Mouse (Mus musculus): Measurements from ENCODE around the gene Inpp5d.
"Not testable (repeated sequence)": the region's sequence is repeated elsewhere in the genome, so short reads cannot be mapped to it uniquely, and the experiment has no call there.

Inpp5d gene

DNA sequence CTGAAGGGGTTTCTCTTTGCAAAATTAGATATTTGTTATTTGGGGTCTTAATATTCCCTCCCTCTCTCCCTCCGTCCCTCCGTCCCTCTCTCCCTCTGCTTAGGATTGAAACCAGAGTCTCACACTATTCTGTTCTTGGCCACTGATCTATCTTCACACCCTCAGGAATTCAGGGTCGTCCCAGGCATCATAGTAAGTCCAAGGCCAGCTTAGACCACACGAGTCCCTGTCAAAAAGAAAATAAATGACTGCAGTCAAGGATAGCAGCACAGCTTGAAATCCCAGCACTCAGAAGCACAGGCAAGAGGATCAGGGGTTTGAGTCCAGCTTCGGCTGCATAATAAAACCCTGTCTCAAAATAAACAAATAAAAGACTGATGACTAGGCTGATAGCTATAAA is 35.0 kb downstream of the Inpp5d start:
- DNase-seq (ENCODE audit: low read depth, low spot score), result no peak

DNA sequence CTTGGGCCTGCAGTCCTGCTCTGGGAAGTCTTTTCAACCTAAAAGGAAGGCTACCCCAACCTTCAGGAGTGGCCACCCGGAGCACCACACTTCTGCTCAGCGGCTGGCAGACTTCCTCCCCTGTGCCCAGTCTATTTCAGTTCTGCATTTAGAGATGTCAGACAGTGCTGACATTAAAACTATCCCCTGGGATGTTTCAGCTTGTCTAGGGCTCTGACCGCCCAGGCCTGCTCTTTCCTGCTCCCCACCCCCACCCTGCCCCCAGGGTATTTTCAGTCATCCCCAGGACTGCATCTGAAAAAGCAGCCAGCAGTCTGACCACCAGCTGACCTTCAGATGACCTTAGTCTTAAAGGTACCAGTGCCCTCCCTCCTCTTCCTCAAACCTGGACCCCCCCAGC is 38.0 kb downstream of the Inpp5d start:
- DNase-seq (ENCODE audit: low read depth, low spot score), result no peak

DNA sequence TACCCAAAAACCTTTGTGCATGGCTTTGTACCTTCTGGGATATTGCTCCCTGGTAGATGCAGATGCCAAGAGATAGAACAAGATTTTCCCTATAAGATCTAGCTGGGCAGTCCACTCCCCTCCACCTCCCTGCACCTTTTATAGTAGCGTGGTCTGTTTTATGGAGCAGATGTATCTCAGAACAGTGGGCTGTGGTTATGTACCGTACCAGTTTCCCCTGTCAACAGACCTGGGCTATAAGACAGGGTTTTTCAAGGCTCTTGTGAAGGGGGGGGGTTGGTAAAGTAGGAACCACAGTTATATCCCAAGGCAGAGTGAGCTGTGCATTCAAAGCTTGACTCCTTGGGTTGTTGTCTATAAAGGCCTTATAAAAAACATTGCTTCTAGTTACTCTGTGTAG is 38.4 kb downstream of the Inpp5d start:
- no peak for DNase-seq (ENCODE audit: low read depth, low spot score)

DNA sequence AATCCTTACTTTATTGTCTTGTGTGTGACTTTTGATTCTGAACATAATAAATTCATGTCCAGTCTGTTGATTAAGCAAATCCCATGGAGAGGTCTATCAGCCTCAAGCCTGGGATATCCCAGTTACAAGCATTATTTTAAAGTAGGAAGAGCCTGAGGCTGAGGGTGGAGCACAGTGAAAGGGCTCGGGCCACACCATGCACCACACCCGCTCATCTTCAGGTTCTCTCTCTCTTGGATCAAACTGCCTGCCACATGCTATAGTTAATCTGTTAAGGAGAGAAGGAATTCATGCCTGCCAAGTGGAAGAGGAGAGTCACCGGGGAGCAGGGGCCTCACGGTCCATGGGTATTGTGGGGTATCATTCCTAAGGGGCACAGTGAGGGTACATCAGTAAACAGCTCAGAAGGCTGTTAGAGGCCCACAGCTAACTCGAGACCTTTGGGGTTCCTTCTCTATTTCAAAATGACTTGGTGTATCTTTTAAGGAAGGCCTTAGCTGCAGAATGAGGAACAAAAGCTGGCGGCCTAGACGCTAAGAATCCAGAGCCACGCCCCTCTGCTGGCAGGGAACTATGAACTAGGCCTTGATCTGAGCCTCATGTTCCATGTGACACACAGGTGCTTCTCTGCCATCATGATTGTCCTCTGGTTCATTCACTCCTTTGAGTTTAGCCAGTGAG is 39.0 kb downstream of the Inpp5d start:
- DNase-seq (ENCODE audit: low read depth, low spot score), result no peak

DNA sequence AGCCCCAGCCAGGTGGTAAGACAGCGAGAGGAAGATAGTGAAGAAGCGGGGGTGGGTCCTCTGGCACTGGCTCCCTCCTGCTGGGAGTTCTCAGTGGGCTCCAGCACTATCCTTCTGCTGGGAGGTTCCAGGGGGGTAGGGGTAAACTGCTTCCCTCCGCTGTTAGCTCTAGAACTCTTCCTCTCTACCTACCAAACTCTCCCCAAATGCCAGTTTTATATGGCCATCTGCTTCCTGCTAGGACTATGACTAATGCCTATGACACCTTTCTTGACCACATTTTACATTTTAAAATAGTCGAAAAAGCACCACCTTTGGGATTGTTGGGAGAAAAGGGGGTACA is 39.5 kb downstream of the Inpp5d start:
- no peak for DNase-seq (ENCODE audit: low read depth, low spot score)

DNA sequence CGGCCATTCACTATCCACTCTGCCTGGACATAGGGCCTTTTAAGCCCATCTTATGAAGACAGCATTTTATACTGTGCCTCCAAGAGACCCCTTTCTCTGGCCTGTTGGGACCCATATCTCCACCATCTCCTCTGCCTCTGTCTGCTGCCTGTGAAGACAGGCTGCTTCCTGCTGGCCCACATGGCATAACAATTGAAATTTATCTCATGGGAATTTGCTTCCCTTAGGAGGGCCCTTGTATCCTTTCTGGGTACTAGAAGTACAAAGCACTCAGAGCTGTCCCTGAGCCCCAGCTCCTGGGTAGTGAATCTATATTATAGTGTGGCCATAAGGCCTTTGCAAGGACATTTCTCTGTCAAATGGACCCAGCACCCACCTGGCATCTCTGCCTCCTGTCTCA is 40.6 kb downstream of the Inpp5d start:
- DNase-seq (ENCODE audit: low read depth, low spot score), result no peak

DNA sequence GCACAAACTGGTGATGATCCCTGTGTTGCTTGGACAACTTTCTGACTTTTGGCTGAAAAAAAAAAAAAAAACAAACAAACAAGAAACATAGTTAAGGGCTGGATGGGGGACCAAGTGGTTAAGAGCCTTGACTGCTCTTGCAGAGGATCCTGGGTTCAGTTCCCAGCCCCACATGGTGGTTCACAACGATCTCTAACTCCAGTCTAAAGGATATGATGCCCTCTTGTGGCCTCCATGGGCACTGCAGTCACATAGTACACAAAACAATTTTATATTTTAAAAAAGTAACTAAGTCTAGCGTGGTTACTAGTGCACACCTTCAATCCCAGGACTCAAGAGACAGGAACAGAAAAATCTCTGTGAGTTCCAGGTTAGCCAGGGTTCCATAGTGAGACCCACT is 43.9 kb downstream of the Inpp5d start:
- no peak for DNase-seq (ENCODE audit: low read depth, low spot score)

DNA sequence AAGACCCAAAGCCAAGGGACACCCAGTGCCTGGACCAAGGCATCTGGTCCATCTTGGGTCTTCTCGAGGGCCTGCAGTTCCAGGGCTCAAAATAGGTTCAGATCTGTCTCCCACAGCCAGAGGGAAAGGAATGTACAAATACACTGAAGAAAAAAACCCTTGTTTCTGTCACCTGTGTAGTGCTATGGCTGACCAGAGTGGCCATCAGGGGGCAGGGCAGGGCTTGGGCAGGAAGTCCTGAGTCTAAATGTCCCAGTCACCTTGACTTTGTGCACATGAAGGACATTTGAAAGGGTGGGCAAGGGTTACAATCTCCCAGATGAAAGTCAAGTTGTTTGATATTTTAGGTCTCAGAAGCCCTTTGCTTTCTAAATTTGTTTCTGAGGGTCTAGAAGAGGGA is 46.9 kb downstream of the Inpp5d start:
- no peak for DNase-seq (ENCODE audit: low read depth, low spot score)

DNA sequence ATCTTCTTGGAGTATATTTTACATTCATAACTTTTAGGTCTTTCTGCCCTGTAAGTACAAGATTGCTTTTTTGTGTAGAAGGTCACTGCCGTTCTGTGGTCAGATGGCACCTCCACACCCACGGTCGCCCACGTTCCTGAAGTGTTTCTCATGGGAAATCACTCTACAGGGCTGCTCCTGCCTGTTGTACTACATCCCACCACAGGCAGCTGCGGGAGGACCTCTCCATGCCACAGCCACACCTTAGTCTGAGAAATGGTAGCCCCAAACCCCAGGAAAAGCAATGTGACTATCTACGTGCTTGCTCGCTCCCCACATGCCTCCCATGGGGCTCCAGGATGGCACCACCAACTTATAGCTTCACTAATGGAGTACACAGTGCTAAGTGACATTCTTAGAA is 48.2 kb downstream of the Inpp5d start:
- DNase-seq (ENCODE audit: low read depth, low spot score), result no peak

DNA sequence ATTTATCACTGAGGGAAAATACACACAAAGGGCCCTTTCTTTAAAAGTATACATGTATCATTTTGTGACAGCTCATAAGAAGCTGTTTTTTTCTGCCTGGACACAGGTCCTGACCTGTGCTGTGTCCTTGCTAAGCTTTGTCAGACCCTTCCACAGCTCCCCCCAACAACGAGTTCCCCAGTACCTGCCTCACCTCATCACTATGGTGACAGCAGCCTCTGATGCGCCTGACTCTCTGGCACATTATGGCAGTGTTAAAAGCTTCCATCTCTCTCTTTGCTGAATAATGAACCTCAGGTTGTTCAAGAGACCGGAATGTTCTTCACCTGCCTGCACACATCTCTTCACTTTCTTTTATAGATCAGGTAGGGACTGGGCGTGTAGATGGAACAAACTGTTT is 51.4 kb downstream of the Inpp5d start:
- DNase-seq (ENCODE audit: low read depth, low spot score), result no peak

DNA sequence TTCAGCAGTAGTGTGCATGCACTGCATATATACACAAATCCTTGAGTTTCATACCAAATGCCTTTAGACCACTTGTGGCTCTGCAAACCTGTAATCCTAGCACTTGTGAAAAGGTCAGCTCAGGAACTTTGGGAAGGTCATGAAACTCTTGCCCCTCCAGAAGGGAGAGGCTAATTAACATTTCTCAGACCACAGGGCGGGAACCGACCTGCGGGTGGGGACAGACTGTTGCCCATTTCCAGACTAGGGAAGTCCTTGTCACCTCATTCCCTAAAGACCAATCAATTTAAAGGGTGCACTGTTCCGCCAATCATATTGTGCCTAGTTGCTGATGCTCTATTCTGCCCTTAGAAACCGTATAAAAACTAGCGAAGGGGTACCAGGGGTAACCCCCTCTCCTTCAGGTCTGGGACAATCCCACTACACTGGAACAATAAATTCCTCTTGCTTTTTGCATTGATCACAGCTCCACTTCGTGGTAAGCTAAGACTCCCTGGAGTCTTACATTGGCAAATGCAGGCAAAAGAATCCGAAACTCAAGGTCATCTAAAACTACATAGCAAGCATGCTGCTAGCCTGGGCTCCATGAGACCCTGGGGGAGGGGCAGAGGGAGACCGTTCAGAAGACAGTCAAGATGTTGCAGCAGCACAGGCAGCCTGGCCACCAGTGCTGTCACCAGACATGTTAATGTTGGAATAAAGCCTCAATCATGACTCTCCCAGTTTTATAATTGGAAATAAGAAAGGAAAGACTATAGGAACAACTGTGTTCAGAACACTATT is 53.9 kb downstream of the Inpp5d start:
- no peak for DNase-seq (ENCODE audit: low read depth, low spot score)

DNA sequence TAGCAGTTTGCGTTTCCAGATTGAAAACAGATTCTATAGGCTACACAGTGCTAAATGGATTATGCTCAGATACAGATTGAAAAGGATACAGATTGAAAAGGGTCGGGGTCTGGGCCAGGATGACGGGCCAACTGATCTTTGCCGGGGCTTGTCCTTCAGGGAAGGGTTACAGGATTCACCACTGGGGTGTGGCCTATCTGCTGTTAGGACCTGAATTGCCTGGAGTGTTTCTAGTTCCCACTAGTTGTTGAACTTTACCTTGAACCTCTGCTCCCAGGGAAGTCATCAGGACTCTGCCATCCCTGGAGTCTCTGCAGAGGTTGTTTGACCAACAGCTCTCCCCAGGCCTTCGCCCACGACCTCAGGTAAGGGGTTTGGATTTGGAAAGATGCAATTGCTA is 55.9 kb downstream of the Inpp5d start:
- DNase-seq (ENCODE audit: low read depth, low spot score), result no peak

DNA sequence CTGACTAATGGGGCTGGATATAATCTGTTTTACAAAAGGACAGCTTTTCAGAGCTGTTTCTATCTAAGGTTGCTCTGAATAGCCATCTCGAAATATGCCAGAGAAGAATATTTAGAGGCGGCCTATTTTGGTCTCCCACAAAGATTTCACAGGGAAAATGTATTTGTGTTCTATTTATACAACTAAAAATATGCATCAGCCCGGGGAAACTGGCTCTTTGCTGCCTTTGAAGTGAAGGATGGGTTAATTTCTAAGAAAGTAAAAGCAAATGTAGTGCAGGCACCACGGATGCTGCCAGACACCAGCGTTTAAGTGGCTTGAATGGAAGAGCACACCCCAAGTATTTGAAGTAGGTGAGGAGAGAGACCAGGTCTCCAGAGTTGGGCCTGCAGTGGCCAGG is 59.0 kb downstream of the Inpp5d start:
- no peak for DNase-seq (ENCODE audit: low read depth, low spot score)

DNA sequence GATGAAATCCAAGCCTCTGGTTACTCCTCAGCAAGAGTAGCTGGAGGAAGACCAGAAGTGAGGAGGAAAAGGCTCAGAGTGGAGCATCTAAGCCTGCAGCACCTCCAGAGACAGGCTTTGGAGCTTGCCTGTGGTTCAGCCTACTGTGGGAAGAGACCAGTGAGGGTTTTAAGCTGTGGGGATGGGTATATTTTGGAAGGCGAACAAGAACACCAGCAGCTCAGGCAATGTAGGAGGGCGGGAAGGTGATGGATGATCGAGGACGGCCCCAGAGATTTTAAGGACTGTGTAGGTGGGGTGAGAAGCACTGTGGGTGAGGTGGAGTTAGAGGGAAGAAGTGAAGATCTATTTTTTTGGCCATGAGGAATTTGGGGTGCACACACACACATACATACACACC is 60.8 kb downstream of the Inpp5d start:
- no peak for DNase-seq (ENCODE audit: low read depth, low spot score)

DNA sequence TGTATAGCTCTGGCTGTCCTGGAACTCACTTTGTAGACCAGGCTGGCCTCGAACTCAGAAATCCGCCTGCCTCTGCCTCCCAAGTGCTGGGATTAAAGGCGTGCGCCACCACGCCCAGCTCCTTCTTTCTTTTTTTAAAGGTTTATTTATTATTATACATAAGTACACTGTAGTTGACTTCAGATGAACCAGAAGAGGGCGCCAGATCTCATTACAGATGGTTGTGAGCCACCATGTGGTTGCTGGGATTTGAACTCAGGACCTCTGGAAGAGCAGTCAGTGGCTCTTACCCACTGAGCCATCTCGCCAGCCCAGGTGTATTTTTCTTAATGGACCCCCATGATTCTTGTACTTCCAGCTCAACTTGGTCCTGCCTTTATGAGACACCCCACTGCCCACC is 62.4 kb downstream of the Inpp5d start:
- not testable (repeated sequence) for DNase-seq (ENCODE audit: low read depth, low spot score)

DNA sequence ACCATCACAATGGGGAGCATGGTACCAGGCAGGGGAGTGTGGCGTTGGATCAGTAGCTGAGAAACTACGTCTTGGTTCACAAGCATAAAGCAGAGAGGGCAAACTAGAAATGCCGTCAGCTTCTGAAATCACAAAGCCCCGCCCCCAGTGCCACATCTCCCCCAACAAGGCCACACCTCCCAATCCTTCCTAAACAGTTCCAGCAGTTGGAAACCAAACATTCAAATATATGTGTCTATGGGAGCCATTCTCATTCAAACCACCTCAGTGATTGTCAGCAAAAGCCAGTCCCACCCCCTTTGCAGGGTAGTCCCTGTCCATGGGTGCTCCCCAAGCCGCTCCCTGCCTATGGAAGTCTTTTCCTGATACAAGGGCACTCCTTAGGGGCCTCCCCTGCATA is 64.0 kb downstream of the Inpp5d start:
- DNase-seq (ENCODE audit: low read depth, low spot score), result no peak

DNA sequence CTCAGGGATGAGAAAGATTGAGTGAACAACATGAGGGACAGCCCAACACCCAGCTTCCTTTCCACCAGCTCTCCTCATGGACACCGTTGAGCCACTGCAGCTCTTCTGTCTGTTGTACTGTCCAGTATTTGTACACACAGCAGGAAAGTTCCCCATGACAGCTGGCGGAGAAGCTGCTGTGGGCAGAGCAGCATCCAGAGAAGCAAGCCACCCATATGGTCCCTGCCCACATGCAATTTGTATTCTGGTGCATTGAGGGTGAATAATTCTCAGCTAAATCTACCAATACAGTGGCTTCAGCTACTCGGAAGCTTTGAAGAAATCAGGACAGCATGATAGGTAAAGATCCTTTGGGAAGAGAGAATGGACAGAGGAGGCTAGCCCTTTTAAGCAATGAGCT is 64.7 kb downstream of the Inpp5d start:
- no peak for DNase-seq (ENCODE audit: low read depth, low spot score)

DNA sequence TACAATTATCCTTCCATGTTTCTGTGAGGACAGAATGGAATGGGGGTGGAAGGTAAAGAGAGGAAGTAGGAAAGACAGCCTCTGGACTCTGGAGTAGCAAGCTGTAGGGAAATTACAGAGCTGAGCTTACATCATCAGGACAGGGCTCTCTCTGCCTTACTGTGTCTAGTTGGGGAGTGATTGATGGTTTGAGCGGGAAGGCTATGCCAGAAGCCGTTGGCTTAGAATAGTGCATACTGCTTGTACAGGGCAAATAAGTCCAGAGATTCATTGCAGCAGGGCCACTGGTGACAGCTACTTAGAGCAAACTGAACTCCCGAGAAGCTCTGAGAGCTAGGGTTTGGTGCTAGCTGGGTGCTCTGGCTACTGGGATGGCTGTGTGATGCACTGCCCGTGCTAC is 66.2 kb downstream of the Inpp5d start:
- peak; percentile 40 for DNase-seq (ENCODE audit: low read depth, low spot score)

DNA sequence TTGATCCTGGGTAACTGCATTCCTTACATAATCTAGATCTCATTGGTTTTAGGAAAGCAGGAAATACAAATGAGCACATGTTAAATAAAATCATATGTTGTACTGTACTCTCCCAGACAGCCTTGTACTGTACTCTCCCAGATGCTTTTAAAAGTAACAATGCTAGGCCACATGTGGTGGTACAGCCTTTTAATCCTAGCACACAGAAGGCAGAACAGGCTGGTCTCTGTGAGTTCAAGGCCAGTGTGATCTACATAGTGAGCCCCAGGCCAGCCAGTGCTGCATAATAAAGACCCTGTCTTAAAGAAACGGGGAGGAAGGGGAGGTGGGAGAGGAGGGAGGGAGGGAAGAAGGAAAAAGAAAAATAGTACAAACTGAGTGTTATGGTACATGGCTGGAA is 66.9 kb downstream of the Inpp5d start:
- no peak for DNase-seq (ENCODE audit: low read depth, low spot score)

DNA sequence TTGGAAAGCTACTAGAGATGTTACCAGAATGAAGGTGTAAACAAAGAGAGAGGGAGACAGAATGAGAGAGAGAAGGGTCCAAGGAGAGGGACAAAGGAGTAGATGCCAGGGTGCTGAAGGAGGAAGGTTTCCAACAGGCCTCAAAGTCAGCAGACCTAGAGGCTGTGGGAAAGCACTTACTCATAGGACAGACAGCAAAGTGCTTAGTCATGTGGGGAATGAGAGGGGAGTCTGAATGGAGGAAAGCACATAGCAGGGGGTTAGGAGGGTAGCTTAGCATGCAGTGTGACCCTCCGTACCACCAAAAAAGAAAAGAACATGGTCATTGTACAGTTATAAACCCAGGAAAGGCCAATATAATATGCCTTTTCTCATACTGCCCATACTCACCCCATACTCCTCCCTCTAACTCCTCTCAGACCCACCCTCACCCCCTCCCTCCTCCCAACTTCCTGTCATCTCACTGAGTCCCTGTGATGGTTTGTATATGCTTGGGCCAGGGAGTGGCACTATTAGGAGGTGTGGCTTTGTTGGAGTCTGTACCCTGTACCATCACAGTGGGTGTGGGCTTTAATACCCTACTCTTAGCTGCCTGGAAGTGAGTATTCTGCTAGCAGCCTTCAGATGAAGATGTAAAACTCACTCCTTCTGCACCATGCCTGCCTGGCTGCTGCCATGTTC is 69.7 kb downstream of the Inpp5d start:
- no peak for DNase-seq (ENCODE audit: low read depth, low spot score)

DNA sequence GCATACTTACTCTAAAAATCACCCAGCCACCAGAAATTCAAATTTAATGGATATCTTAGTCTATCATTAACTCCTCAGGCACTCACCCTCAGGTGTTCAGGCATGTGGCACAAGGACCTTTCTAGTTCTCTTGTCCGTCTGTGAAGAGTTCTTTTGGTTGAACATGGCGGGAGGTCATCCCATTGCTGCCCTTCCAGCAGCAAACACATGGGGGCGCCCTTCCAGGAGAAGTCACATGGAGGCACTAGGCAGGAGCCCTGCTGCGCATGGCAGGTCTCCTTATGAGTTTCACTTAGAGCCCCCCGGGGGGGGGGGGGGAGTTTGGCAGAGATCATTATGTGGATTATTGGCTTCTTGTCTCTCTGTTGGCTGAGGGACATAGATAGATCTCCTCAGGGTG is 76.2 kb downstream of the Inpp5d start:
- no peak for DNase-seq (ENCODE audit: low read depth, low spot score)

DNA sequence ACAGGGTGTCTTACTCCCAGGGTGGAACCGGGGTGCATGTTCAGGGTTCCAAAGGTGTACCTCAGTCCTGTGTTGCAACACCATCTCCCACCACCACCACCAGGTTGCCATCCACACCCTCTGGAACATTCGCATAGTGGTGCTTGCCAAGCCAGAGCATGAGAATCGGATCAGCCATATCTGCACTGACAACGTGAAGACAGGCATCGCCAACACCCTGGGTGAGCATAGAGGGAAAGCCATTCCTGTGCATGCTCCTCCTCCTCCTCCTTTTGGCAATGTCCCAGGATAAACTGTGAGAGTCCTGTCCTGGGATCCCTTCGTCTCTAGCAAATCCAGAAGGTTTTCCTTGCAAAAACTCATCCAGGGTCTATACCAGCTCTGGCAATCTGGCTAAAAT is 77.9 kb downstream of the Inpp5d start:
- no peak for DNase-seq (ENCODE audit: low read depth, low spot score)

DNA sequence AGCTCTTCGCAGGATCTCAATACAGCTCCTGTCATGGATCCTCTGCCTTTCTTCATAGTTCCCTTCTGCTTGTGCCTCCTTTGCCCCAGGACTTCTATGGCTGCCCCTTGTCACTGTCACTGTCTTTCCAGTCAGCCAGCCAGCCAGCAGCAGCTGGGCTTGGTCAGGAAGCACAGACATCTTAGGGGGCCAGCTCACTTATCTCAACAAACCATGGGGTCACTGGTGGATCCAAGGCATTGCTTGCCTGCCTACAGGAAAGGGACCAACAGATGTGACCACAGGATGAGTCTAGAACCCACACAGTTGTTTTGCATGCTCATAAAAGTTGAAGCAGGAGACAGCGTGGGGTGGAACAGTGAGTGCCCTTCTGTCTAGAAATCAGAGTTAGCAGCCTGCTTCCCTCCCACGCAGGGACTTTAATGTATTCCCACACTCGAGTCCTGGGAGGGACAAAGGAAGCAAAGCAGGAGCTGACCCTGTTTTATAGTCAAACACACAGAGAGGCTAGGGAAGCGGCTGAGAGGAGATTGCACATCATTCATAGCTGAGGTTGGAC is 79.9 kb downstream of the Inpp5d start:
- DNase-seq (ENCODE audit: low read depth, low spot score), result no peak

All from mesoderm, embryonic 11.5 days (tissue).